Mouse (Mus musculus): ENCODE data around the gene Dusp5. TPM values are rescaled to one million over a fixed set of nuclear protein-coding genes. Genes with fewer than 3 reads are reported as not detected.

The Dusp5 gene
- polyA plus RNA-seq, 1 experiment from 2014 or later: 11.1 TPM

DNA sequence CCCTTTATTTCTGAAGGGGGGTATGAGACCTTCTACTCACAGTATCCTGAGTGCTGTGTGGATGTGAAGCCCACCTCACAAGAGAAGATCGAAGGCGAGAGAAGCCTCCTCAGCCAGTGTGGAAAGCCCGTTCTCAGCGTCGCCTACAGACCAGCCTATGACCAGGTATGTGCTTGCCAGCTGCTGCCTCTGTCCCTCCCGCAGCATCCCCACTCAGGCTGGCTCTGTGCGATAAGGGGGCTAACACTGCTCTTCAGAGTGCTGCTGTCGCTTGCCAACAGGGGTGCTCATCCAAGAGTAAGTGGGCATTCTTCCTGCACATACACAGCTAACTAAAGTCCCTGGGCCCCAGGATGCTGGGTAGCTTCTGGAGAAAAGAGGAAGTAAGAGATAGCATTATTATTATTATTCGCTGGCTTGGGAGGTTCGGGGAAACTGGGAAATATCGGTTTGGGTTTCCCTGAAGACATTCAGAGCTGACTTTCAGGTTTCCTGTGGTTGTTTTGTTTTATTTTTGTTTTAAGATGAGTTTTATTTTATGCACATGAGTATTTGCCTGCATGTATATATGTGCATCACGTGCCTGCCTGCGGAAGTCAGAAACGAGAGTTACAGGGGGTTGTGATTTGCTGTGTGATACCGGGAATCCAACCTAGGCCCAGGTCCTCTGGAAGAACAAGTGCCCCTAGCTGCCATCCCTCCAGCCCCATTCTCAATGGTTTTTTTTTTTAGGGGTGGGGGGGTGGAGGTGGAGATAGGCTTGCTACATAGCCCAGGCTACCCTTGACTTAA, 5.1 kb downstream of the Dusp5 start:
- no peak overlapping the region for H3K4me3 ChIP-seq (replicated peaks)
- no peaks in the 10 kb centered on the region for H3K9me3 ChIP-seq (replicated peaks)
- H3K27ac ChIP-seq: no peak overlapping the region
- WGBS: 93% methylated on average over 15 of the region's 15 CpGs
- H3K4me1 ChIP-seq: peaks cover 55% of the 10 kb centered on the region
- no peak for ATAC-seq (replicated peaks; ENCODE audit: low FRiP score)
- peaks cover 14% of the 10 kb centered on the region; the same call in 1 of the 2 replicates for H3K27me3 ChIP-seq
- H3K36me3 ChIP-seq: peaks cover 22% of the 10 kb centered on the region
- H3K9ac ChIP-seq: no peak overlapping the region
- H3K4me2 ChIP-seq: no peak overlapping the region

DNA sequence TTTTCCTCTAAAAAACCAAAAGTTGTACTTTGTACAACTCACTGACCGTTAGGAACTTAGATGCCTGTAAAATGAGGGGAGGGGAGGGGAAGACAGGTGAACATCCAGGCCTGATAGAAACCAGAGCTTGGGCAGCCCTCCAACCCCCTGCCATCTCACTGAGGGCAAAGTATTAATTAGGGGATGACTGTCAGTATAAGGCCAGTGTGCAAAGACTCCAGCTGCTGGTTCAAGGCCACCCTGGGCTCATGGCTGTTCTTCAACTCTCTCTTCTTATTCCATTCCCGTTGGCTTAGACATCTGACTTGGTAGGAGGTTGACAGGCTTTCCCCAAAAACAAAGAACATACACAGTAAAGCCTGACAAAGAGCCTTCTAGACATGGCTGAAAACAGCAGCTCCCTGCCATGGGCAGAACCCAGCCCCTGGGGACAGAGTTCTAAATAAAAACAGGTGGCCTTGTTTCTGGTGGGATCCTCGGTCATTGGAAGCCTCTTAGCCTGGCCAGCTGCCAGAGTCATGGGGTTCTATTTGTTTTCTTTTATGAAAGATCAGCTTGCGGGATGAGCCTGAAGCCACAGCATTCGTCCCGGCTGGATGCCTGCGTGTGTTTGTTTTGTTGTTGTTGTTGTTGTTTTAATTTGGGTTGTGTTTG, 6.0 kb downstream of the Dusp5 start:
- peaks cover 48% of the 10 kb centered on the region for H3K4me1 ChIP-seq

DNA sequence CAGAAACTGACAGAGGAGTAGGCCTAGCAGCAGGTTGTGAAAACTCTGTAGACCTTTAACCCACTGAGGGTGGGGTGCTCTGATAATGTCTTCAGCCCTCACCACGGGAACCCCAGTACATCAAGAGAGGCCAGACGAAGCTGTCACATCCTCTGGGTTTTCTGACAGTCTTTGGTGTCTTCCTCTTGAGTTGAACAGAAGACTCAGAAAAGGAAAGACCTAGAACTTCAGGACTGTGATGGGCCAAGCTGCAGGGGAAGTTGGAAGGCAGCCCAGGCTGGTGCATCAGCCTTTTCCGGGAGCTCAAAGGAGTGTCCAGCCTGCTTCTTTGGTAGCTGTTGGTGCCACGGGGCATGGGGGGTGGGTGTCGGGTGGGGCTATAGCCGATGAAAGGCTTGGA, 6.5 kb downstream of the Dusp5 start:
- H3K9ac ChIP-seq: no peak overlapping the region
- H3K4me3 ChIP-seq (replicated peaks): no peak overlapping the region
- H3K36me3 ChIP-seq: peaks cover 29% of the 10 kb centered on the region
- peaks cover 11% of the 10 kb centered on the region; the same call in 1 of the 2 replicates for H3K27me3 ChIP-seq
- H3K9me3 ChIP-seq (replicated peaks): no peaks in the 10 kb centered on the region
- peaks cover 42% of the 10 kb centered on the region for H3K4me1 ChIP-seq
- no peak for ATAC-seq (replicated peaks; ENCODE audit: low FRiP score)
- H3K4me2 ChIP-seq: no peak overlapping the region
- WGBS: 82% methylated on average over 6 of the region's 6 CpGs
- no peak overlapping the region for H3K27ac ChIP-seq

More for the DNA sequence above, 6.0 kb downstream of the Dusp5 start:
- ATAC-seq (replicated peaks; ENCODE audit: low FRiP score): no peak
- Histone ChIP-seq H3K9me3 (replicated peaks) (no peaks in the 10 kb centered on the region), H3K27ac (no peak overlapping the region), H3K4me2 (no peak overlapping the region), H3K36me3 (peaks cover 25% of the 10 kb centered on the region), H3K27me3 (peaks cover 14% of the 10 kb centered on the region; the same call in 1 of the 2 replicates), H3K9ac (no peak overlapping the region), H3K4me3 (replicated peaks) (no peak overlapping the region)
- 72% methylated on average over 7 of the region's 7 CpGs for WGBS

DNA sequence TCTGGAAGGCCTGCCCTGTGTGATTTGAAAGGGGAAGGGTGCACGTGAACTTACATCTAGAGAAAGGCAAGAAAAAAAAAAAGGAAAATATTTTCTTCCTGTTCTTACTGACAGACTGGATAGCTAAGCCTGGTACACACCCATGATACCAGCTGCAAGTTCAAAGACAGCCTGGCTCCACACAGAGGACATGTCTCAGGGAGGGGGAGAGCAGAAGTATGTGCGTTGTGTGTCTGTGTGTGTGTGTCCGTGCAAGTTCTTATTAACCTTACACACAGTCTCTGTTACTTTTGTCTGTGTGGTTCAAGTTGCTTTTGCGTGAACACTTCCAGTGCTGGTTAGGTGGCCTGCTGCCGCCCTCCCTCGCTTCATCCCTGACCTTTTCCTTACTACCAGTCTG, 7.3 kb downstream of the Dusp5 start:
- H3K4me2 ChIP-seq: no peak overlapping the region
- H3K27ac ChIP-seq: no peak overlapping the region
- peaks cover 34% of the 10 kb centered on the region for H3K4me1 ChIP-seq
- H3K36me3 ChIP-seq: peaks cover 38% of the 10 kb centered on the region
- no peak overlapping the region for H3K4me3 ChIP-seq (replicated peaks)
- 0 out of 2 replicates have a peak, but pooled peaks cover 3% of the 10 kb centered on the region for H3K27me3 ChIP-seq
- no peak overlapping the region for H3K9ac ChIP-seq
- H3K9me3 ChIP-seq (replicated peaks): no peaks in the 10 kb centered on the region
- ATAC-seq (replicated peaks; ENCODE audit: low FRiP score): no peak
- 92% methylated on average over 6 of the region's 6 CpGs for WGBS

DNA sequence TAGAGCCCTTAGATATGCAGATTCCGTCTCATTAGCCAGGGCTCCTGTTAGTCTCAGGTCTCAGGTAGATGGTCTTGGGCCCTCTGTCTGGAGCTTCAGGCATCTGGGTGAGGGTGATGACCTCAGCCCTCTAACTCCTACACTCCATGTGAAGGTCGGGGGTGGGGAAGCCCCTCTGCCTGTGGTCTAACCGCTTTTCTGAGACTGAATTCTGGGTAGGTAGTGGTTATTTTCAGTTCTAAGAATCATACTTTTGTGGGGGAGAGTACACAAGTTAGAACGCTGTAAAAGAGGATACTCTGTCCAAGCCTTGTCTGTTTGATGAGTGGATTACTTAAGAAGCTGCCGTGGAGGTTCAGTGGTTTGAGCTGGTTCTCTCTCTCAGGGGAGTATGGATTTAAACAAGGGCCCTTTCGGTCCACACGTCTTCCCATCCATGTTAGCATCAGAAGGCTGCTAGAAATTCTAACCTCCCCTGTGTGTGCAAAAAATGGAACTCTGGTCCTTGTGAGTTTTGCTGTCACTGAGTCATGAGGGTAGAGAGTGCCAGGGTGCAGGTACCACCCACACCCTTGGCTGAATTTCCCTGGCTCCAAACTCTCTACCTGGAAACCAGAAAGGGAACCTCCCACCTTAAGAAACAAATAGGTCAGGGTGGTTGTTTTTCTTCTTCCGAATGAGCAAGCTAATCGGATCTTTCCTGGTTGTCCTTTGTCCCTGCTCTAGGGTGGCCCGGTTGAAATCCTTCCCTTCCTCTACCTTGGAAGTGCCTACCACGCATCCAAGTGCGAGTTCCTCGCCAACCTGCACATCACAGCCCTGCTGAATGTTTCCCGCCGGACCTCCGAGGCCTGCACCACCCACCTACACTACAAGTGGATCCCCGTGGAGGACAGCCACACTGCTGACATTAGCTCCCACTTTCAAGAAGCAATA, 8.1 kb downstream of the Dusp5 start:
- 78% methylated on average over 17 of the region's 17 CpGs for WGBS
- Histone ChIP-seq H3K4me1 (peaks cover 26% of the 10 kb centered on the region), H3K9me3 (replicated peaks) (no peaks in the 10 kb centered on the region), H3K9ac (no peak overlapping the region), H3K27ac (no peak overlapping the region), H3K36me3 (peaks cover 45% of the 10 kb centered on the region), H3K27me3 (no peaks in the 10 kb centered on the region), H3K4me2 (no peak overlapping the region), H3K4me3 (replicated peaks) (no peak overlapping the region)
- no peak for ATAC-seq (replicated peaks; ENCODE audit: low FRiP score)

DNA sequence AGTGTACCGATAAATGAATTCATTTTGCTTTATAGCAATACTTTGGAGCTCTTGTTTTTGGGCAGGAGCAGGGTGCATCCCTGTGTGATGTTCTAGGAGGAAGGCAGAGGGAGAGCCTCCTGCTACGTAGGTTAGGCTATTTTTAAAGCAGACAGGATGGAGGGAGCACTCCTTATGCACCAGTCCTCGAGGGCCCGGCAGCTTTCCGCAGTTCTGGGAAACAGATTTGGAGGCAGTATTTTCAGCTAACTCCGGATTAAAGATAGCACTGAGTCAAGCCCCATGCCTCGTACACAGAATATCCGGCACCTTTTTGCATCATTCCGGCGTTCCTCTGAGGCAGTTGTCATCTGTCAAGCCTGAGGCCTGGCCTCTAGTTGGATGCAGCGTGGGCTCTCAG, 9.1 kb downstream of the Dusp5 start:
- no peak for ATAC-seq (replicated peaks; ENCODE audit: low FRiP score)
- H3K4me1 ChIP-seq: peaks cover 17% of the 10 kb centered on the region
- H3K4me2 ChIP-seq: no peak overlapping the region
- peaks cover 52% of the 10 kb centered on the region for H3K36me3 ChIP-seq
- no peak overlapping the region for H3K4me3 ChIP-seq (replicated peaks)
- no peak overlapping the region for H3K9ac ChIP-seq
- no peak overlapping the region for H3K27ac ChIP-seq
- H3K27me3 ChIP-seq: no peaks in the 10 kb centered on the region
- no peaks in the 10 kb centered on the region for H3K9me3 ChIP-seq (replicated peaks)
- 92% methylated on average over 11 of the region's 11 CpGs for WGBS

DNA sequence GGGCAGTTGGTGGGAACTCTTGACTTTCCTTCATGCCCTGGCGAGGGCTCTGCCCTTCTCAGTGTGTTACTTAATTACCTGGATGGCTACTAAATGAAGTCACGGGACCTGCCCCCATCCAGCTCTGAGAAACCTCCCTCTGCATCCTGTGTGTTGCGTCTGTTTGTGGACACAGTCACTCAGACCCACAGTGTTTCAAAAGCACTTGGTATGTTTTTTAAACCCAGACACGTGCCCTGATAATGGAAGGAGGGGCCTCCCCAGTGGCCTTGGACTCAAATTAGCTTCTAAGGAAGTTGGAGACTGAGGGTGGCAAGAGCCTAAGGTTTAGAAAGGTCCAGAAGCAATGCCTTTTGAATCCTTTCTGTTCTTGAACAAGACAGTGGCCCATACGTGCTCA, 9.9 kb downstream of the Dusp5 start:
- Histone ChIP-seq H3K4me1 (0 out of 2 replicates have a peak, but pooled peaks cover 13% of the 10 kb centered on the region), H3K36me3 (peaks cover 52% of the 10 kb centered on the region), H3K4me2 (no peak overlapping the region), H3K27ac (no peak overlapping the region), H3K9me3 (replicated peaks) (no peaks in the 10 kb centered on the region), H3K4me3 (replicated peaks) (no peak overlapping the region), H3K9ac (no peak overlapping the region), H3K27me3 (no peaks in the 10 kb centered on the region)
- 61% methylated on average over 5 of the region's 5 CpGs for WGBS
- no peak for ATAC-seq (replicated peaks; ENCODE audit: low FRiP score)

DNA sequence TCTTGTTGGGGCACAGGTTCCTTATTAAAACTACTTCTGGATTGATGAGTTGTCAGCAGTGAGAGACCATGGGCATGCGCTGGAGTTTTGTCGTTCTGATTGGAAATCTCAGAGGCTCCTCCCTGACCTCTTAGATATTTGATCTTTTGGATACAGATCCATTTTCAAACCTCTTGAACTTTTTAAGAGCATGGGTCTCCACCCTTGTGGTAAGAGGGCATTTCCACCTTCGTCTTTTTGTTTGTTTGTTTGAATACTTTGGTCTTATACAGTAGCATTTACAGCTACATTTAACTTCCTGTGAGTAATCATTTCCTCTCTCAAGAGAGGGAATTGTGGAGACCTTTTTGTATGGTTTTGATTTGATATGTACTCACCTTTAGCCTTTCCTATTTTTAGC, 10.4 kb downstream of the Dusp5 start:
- H3K4me1 ChIP-seq: 0 out of 2 replicates have a peak, but pooled peaks cover 13% of the 10 kb centered on the region
- no peak overlapping the region for H3K4me3 ChIP-seq (replicated peaks)
- no peaks in the 10 kb centered on the region for H3K27me3 ChIP-seq
- no peak for ATAC-seq (replicated peaks; ENCODE audit: low FRiP score)
- H3K27ac ChIP-seq: no peak overlapping the region
- no peak overlapping the region for H3K9ac ChIP-seq
- H3K36me3 ChIP-seq: peaks cover 52% of the 10 kb centered on the region
- no peaks in the 10 kb centered on the region for H3K9me3 ChIP-seq (replicated peaks)
- no peak overlapping the region for H3K4me2 ChIP-seq
- 51% methylated on average over 3 of the region's 3 CpGs for whole genome bisulfite sequencing

DNA sequence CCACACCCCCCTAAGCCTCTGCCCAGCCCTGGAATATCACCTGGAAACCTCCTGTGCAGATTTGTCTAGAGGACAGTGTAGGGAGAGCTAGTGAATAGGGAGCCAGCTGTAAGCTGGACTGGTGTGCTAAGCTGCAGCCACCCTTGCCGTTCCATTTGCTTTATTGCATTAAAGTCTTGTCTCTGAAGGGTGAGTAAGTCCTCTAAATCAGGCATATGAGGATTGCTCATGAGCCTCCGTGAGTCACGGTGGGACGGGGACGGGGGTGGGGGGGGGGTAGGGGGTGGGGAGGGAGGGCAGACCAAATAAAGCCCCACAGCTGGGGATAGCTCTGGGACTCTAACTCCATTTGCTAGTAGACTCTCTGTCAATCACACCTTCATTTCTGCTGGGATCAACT, 14.7 kb downstream of the Dusp5 start:
- Histone ChIP-seq H3K4me2 (no peak overlapping the region), H3K4me3 (replicated peaks) (no peak overlapping the region), H3K4me1 (peaks cover 15% of the 10 kb centered on the region; the same call in 1 of the 2 replicates), H3K36me3 (peaks cover 30% of the 10 kb centered on the region), H3K9me3 (replicated peaks) (no peaks in the 10 kb centered on the region), H3K27me3 (peaks cover 4% of the 10 kb centered on the region; the same call in 1 of the 2 replicates), H3K27ac (no peak overlapping the region), H3K9ac (no peak overlapping the region)
- 15% methylated on average over 5 of the region's 5 CpGs for WGBS
- no peak for ATAC-seq (replicated peaks; ENCODE audit: low FRiP score)

DNA sequence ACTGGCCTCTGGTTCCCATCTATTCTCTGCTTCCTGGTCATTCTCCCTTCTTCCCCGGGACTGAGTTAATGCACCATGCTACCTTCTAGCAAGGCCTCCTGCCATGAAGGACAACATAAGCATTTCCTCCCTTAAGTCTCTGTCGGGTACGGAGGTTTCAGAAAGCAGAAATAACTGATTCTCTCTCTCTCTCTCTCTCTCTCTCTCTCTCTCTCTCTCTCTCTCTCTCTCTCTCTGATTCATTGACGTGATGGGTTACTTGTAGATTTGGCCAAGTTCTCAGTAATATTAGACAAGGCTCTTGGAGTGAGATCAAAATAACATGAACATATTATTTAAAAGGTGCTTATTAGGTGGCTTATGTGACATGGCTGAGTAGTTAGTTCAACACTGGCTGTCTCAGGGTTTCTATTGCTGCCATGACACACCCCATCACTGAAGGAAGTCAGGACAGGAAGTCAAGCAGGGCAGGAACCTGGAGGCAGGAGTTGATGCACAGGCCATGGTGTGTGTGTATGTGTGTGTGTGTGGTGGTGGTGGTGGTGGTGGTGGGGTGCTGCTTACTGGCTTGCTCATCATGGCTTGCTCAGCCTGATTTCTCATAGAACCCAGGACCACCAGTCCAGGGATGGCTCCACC, 16.1 kb downstream of the Dusp5 start:
- no peak overlapping the region for H3K27ac ChIP-seq
- no peak for ATAC-seq (replicated peaks; ENCODE audit: low FRiP score)
- H3K27me3 ChIP-seq: peaks cover 4% of the 10 kb centered on the region; the same call in 1 of the 2 replicates
- WGBS: 57% methylated on average over 4 of the region's 4 CpGs
- H3K9me3 ChIP-seq (replicated peaks): no peaks in the 10 kb centered on the region
- H3K4me2 ChIP-seq: no peak overlapping the region
- H3K9ac ChIP-seq: no peak overlapping the region
- H3K36me3 ChIP-seq: peaks cover 27% of the 10 kb centered on the region
- no peak overlapping the region for H3K4me3 ChIP-seq (replicated peaks)
- H3K4me1 ChIP-seq: peaks cover 10% of the 10 kb centered on the region; the same call in 1 of the 2 replicates

DNA sequence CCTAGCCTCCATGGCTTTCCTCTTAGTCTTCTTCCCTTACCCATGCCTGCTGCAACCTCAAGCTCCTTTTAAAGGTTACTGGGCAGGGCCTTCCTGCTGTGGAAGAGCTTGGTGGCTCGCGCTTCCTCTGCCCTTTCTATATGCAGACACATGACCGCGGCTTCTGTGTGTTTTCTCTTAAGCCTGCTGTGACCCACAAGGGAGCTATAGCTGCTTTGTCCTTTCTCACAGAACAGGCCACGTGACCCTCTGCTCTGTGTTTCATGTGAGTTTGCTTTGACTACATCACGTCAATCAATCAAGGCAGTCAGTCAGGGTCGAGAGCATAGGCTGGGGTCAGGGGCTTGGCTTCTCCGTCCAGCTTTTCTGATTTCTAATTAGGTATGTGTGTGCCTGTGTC, 18.7 kb downstream of the Dusp5 start:
- Histone ChIP-seq H3K9me3 (replicated peaks) (no peaks in the 10 kb centered on the region), H3K4me1 (peaks cover 24% of the 10 kb centered on the region), H3K4me3 (replicated peaks) (no peak overlapping the region), H3K36me3 (peaks cover 5% of the 10 kb centered on the region; the same call in 1 of the 2 replicates), H3K4me2 (no peak overlapping the region), H3K9ac (no peak overlapping the region), H3K27me3 (peaks cover 4% of the 10 kb centered on the region; the same call in 1 of the 2 replicates), H3K27ac (no peak overlapping the region)
- 51% methylated on average over 8 of the region's 8 CpGs for WGBS
- ATAC-seq (replicated peaks; ENCODE audit: low FRiP score): no peak
